Mouse (Mus musculus) heart, embryonic 13.5 days (tissue): ENCODE results near the gene Acmsd. TPM values are rescaled to one million over a fixed set of nuclear protein-coding genes. Genes with fewer than 3 reads are reported as not detected.
A peak's percentile ranks its signal among the peaks of the same experiment; 100 is the strongest.

ENCODE experiments used
- ATAC-seq: fragments of 200-750 bp; cut with Nextera tagmentation; 2 replicates; pipeline ENCODE4 v1.8.0; 2017; ENCODE audit warnings: moderate TSS enrichment; ENCODE audit not compliant: insufficient number of reproducible peaks, low FRiP score, low TSS enrichment; ENCODE audit errors: extremely low read depth
- H3K27ac ChIP-seq: fragments of 300-500 bp; sonication (generic); replicated peaks from 2 replicates; pipeline ENCODE4 v1.5.1; 2015; ENCODE audit warnings: moderate library complexity, mild to moderate bottlenecking, inconsistent platforms
- H3K27me3 ChIP-seq: fragments of 300-500 bp; sonication (generic); replicated peaks from 2 replicates; pipeline ENCODE4 v1.6.1; 2015; ENCODE audit warnings: mild to moderate bottlenecking, inconsistent platforms
- H3K36me3 ChIP-seq: fragments of 300-500 bp; sonication (generic); 2 replicates; pipeline ENCODE4 v1.6.1; 2015; ENCODE audit warnings: mild to moderate bottlenecking, inconsistent platforms
- H3K4me1 ChIP-seq: fragments of 300-500 bp; sonication (generic); 2 replicates; pipeline ENCODE4 v1.6.1; 2015; ENCODE audit warnings: inconsistent platforms
- H3K4me2 ChIP-seq: fragments of 300-500 bp; sonication (generic); 2 replicates; pipeline ENCODE4 v1.6.1; 2015; ENCODE audit warnings: inconsistent platforms, mild to moderate bottlenecking, moderate library complexity
- H3K4me3 ChIP-seq: fragments of 300-500 bp; sonication (generic); 2 replicates; pipeline ENCODE4 v1.5.1; 2015; ENCODE audit warnings: moderate library complexity, mild to moderate bottlenecking, inconsistent platforms
- H3K9ac ChIP-seq: fragments of 300-500 bp; sonication (generic); 2 replicates; pipeline ENCODE4 v1.6.1; 2015; ENCODE audit warnings: inconsistent platforms, mild to moderate bottlenecking, moderate library complexity
- H3K9me3 ChIP-seq: fragments of 300-500 bp; sonication (generic); 2 replicates; pipeline ENCODE4 v1.6.1; 2016; ENCODE audit warnings: inconsistent platforms
- WGBS: fragments of 180-500 bp; shearing (Covaris S2); methylation state at CpG from one replicate; pipeline ENCODE4 v1.1.7; 2015; ENCODE audit warnings: mixed read lengths; 5-methylcytosine and 5-hydroxymethylcytosine counted together
- polyA plus RNA-seq: library from polyadenylated mRNA; unstranded; fragments of >200 nt; fragmentation: Nextera tagmentation; extraction: Ambion mirVana; gene quantifications from 2 replicates; pipeline ENCODE4 v1.2.1, GENCODE M21; 2015

Acmsd gene
- polyA plus RNA-seq, 1 experiment from 2014 or later: 0.49 TPM

DNA sequence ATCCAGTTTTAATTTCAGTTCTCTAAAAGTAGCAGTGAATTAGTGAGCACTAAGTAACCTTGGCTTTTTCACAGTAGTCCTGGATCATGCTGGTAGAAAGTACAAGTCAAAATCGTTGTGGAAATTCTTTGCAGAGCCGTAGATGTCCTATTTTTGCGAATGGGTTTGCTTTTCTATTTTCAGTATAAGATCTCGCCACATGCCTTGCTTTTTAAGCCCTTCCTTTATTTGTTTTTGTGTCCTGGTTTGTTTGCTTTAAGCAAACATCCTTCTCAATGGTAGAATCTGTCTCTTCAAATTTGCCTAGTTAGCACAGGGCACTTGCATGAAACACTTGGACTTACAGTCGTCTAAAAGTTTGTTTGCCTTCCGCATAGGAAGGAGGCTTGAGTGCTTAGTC is 47.0 kb downstream of the Acmsd start:
- 38% methylated on average over 6 of the region's 6 CpGs for WGBS
- Histone ChIP-seq H3K4me1 (peaks cover 68% of the 10 kb centered on the region), H3K36me3 (peaks cover 23% of the 10 kb centered on the region), H3K9ac (peak overlapping the region; percentile 65), H3K27ac (no peak overlapping the region), H3K9me3 (no peaks in the 10 kb centered on the region), H3K27me3 (no peaks in the 10 kb centered on the region), H3K4me3 (peak overlapping the region; percentile 86), H3K4me2 (peak overlapping the region; percentile 92)
- no peak for ATAC-seq

DNA sequence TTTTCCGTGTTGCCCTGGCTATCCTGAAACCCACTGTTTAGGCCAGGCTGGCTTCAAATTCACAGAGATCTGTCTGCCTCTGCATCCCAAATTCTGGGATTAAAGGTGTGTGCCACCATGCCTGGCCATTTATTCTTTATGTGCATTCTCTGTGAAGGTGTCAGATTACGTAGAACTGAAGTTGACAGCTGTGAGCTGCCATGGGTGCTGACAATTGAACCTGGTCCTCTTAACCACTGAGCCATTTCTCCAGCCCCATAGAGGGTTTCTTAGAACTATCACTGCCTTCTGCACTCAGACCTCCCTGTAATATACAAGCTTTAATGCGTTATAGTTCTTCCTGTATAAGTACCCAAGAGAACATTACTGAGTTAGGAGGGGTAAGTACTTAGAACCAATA is 49.4 kb downstream of the Acmsd start:
- Histone ChIP-seq H3K27ac (no peak overlapping the region), H3K9ac (no peak overlapping the region), H3K9me3 (no peaks in the 10 kb centered on the region), H3K36me3 (peaks cover 22% of the 10 kb centered on the region), H3K4me2 (no peak overlapping the region), H3K4me3 (no peak overlapping the region), H3K4me1 (peaks cover 78% of the 10 kb centered on the region), H3K27me3 (no peaks in the 10 kb centered on the region)
- 82% methylated on average over 3 of the region's 3 CpGs for WGBS
- no peak for ATAC-seq

DNA sequence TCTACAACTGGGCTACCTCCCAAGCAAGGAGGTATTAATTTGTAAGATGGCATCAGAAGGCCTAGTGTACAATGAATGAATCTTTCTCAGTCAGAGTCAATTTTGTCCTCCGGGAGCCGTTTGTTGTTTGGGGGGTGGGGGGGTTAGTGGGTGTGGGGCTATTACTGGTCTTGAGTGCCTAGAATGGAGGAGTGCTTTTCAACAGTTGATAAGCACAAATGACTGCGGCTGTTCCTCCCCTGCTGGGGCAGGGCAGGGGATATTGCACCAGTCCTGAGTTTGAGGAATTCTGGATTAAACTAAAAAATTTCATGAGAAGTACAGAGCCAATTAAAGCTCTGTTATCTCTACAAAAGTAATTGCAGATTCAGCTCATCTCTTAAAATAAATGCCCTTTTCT is 50.9 kb downstream of the Acmsd start:
- 4% methylated on average over 3 of the region's 3 CpGs for WGBS
- ATAC-seq: no peak
- Histone ChIP-seq H3K27ac (peak overlapping the region; percentile 42), H3K9ac (peak overlapping the region; percentile 40; the same call in 1 of the 2 replicates), H3K4me3 (peak overlapping the region; percentile 7; the same call in 1 of the 2 replicates), H3K9me3 (no peaks in the 10 kb centered on the region), H3K4me2 (peak overlapping the region; percentile 54), H3K4me1 (peaks cover 88% of the 10 kb centered on the region), H3K36me3 (peaks cover 22% of the 10 kb centered on the region), H3K27me3 (no peaks in the 10 kb centered on the region)

DNA sequence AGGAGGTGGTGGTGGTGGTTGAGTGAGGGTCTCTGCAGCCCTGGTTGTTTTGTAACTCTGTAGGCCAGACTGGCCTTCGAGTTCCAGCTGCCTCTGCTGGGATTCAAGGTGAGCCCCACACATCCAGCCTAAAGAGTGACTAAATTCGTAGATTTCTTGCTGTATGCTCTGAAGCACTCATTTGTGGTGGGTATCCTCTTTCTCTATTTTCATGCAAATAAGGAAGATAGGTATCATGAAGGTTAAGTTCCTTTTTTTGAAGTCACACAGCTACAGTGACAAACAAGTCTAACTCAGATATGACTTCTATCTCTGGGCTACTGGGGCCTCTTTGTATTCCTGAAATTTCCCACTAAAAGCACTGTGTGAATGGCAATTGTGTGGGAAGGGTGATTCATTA is 51.6 kb downstream of the Acmsd start:
- peaks cover 88% of the 10 kb centered on the region for H3K4me1 ChIP-seq
- H3K27ac ChIP-seq: no peak overlapping the region
- H3K9me3 ChIP-seq: no peaks in the 10 kb centered on the region
- 44% methylated on average over 2 of the region's 2 CpGs for WGBS
- no peak overlapping the region for H3K4me3 ChIP-seq
- no peaks in the 10 kb centered on the region for H3K27me3 ChIP-seq
- H3K9ac ChIP-seq: 0 out of 2 replicates have a peak overlapping the region, but pooled peaks have one; percentile 37
- peak overlapping the region; percentile 4; the same call in 1 of the 2 replicates for H3K4me2 ChIP-seq
- no peak for ATAC-seq
- H3K36me3 ChIP-seq: peaks cover 22% of the 10 kb centered on the region

DNA sequence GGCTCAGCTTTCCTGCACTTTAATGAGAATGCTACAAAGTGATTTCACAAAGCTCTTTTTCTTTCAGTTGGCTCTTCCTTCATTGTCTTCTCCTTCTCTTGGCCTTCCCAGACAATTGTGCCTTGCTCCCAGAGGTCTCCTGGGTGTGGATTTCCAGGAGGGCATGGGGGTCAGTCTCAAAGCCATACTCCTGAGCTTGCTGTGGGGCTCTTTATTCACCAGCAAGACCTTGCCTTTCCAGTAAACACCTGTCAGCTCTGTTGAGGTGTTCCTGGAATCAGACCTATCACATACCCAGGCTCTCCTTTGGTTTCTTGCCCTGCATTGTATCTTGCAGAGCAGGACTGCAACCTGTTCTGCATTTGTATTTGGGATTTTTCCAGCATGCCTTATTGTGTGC is 54.6 kb downstream of the Acmsd start:
- Histone ChIP-seq H3K9ac (no peak overlapping the region), H3K9me3 (no peaks in the 10 kb centered on the region), H3K27ac (no peak overlapping the region), H3K27me3 (no peaks in the 10 kb centered on the region), H3K4me2 (no peak overlapping the region), H3K4me1 (peaks cover 89% of the 10 kb centered on the region), H3K36me3 (peaks cover 9% of the 10 kb centered on the region; the same call in 1 of the 2 replicates), H3K4me3 (no peak overlapping the region)
- no peak for ATAC-seq

DNA sequence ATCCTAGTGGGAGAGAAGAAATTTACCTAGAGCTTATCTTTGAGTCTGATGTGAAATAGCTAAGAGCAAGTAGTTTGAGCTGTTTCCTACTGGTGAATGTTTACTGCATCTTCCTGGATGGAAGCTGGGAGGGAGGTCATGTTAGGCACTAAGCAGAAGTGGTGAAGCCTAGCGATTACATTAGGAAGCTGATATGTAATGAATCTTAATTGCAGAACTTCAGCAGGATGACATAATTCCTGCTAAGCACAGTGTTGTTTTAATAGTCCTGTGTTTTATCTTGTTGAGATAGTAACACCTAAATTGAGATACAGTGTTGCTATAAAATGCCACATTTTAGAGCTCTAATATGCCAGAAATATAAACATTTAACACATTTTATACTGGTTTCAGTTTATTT is 56.7 kb downstream of the Acmsd start:
- Histone ChIP-seq H3K9ac (no peak overlapping the region), H3K27me3 (no peaks in the 10 kb centered on the region), H3K4me3 (no peak overlapping the region), H3K36me3 (0 out of 2 replicates have a peak, but pooled peaks cover 3% of the 10 kb centered on the region), H3K4me2 (no peak overlapping the region), H3K9me3 (no peaks in the 10 kb centered on the region), H3K27ac (no peak overlapping the region), H3K4me1 (peaks cover 91% of the 10 kb centered on the region)
- WGBS: 17% methylated on average over 1 of the region's 1 CpGs
- no peak for ATAC-seq

DNA sequence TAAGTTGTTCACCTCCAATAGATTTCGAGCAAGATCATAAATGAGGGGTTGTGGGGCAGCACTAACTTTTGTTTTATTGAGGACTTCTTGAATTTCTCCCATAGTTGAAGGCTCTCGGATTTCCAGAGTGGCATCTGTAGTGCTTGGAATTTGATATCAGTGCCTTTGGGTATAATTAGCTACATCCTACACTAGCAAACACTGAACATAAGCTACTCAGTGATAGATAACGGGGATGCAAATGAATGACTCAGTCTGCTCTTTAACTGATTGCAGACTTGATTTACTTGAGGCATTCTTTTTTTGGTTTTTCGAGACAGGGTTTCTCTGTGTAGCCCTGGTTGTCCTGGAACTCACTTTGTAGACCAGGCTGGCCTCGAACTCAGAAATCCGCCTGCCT is 59.7 kb downstream of the Acmsd start:
- no peak overlapping the region for H3K4me3 ChIP-seq
- no peak overlapping the region for H3K9ac ChIP-seq
- peaks cover 66% of the 10 kb centered on the region for H3K4me1 ChIP-seq
- peak overlapping the region; percentile 59 for H3K27ac ChIP-seq
- H3K27me3 ChIP-seq: no peaks in the 10 kb centered on the region
- 57% methylated on average over 6 of the region's 6 CpGs for WGBS
- H3K36me3 ChIP-seq: peaks cover 17% of the 10 kb centered on the region
- ATAC-seq: no peak
- peak overlapping the region; percentile 30 for H3K4me2 ChIP-seq
- H3K9me3 ChIP-seq: no peaks in the 10 kb centered on the region

DNA sequence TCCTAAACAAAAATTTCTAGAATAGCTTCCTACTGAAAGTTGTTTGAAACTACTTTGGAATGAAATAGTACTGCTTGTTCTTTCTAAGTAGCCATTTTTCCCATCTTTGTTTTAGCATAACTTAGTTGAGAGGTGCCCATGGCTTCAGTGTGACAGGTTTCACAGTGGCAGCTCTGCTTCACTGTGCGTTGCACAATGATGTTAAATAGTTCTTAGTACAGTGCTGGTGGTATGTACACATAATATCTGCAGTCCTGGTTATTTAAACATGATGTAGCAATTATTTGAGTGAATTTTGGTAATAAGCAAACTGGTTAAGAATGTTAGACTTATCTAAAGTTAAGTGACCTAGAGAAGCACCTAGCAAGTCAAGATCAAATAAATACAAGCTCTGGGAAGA is 64.2 kb downstream of the Acmsd start:
- Histone ChIP-seq H3K9me3 (no peaks in the 10 kb centered on the region), H3K36me3 (peaks cover 33% of the 10 kb centered on the region), H3K27me3 (no peaks in the 10 kb centered on the region), H3K4me3 (no peak overlapping the region), H3K27ac (no peak overlapping the region), H3K4me2 (no peak overlapping the region), H3K9ac (no peak overlapping the region), H3K4me1 (peaks cover 36% of the 10 kb centered on the region)
- WGBS: 86% methylated on average over 1 of the region's 1 CpGs
- no peak for ATAC-seq

DNA sequence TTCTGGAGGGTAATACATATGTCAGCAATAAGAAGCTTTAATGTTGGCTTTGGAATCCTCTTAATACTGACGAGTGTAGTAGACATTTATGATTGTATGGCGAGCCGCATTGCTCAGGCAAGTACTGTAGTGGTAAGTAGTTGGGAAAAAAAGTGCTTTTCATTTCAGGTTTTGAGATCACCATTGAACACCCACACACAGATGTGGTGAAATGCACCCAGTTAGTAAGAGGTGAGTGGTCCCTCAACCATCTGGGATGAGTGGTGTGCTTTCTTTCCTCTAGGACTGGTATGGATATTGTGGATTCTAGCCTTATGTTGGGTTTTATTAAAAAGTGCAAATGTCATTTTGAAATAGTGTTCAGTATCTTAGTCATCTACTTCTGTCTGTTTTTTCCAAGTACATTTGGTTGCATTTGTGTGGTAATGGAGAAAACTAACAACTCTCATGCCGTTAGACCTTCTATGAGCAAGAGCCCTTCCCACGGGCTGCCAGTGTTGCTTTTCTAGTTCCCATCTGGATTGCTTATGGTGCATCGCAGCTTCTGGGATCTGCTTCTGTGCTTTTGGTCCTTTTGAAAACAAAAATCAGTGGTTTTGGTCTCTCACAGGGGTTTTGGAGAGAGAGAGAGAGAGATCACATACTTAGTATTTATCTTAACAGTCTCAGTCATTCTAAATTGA is 66.0 kb downstream of the Acmsd start:
- Histone ChIP-seq H3K27ac (no peak overlapping the region), H3K4me2 (no peak overlapping the region), H3K27me3 (no peaks in the 10 kb centered on the region), H3K36me3 (peaks cover 47% of the 10 kb centered on the region), H3K4me1 (peaks cover 25% of the 10 kb centered on the region), H3K4me3 (no peak overlapping the region), H3K9me3 (no peaks in the 10 kb centered on the region), H3K9ac (no peak overlapping the region)
- no peak for ATAC-seq
- 92% methylated on average over 6 of the region's 6 CpGs for WGBS

DNA sequence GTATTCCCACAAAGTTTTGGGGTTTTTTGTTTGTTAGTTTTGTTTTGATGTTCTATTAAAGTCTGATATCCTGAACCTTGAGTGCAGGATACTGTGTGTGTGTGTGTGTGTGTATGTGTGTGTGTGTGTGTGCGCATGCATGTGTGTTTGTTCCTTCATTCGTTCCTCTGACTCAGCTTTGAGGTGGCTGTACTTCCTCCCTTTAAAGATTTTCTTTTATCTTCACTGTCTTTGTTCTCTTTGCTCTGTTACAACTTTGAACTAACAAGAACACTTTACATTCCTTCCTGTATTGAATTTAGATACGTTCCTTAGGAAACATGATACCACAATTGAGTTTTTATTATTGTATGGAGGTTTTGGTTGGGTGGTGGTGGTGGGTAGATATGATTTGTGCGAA is 67.1 kb downstream of the Acmsd start:
- Histone ChIP-seq H3K27ac (peak overlapping the region; percentile 42; the same call in 1 of the 2 replicates), H3K27me3 (no peaks in the 10 kb centered on the region), H3K36me3 (peaks cover 49% of the 10 kb centered on the region), H3K9me3 (no peaks in the 10 kb centered on the region), H3K4me3 (no peak overlapping the region), H3K9ac (no peak overlapping the region), H3K4me1 (peaks cover 17% of the 10 kb centered on the region), H3K4me2 (no peak overlapping the region)
- WGBS: 56% methylated on average over 4 of the region's 4 CpGs
- no peak for ATAC-seq

DNA sequence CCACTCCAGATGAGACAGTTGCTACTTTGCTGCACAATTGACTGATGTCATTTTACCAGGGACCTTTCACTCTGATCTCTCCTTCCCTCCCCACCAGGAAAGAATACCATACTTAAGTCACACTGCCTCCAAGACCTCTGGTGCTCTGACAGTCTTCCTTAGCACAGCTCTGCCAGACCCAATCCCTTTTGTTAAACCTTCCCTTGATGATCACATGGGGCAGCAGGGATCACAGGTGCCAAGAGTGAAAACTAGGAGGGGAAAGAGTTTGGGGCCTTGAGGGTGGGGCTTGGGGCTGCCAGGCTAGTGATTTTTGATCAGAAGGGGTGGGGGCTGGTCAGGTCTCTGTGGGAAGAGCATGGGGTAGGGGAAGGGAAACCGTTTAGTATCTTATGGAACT is 67.5 kb downstream of the Acmsd start:
- H3K9ac ChIP-seq: no peak overlapping the region
- no peak for ATAC-seq
- no peaks in the 10 kb centered on the region for H3K9me3 ChIP-seq
- 70% methylated on average over 1 of the region's 1 CpGs for WGBS
- no peak overlapping the region for H3K4me3 ChIP-seq
- H3K4me2 ChIP-seq: no peak overlapping the region
- no peaks in the 10 kb centered on the region for H3K27me3 ChIP-seq
- H3K27ac ChIP-seq: peak overlapping the region; percentile 42; the same call in 1 of the 2 replicates
- H3K4me1 ChIP-seq: peaks cover 17% of the 10 kb centered on the region
- peaks cover 50% of the 10 kb centered on the region for H3K36me3 ChIP-seq

DNA sequence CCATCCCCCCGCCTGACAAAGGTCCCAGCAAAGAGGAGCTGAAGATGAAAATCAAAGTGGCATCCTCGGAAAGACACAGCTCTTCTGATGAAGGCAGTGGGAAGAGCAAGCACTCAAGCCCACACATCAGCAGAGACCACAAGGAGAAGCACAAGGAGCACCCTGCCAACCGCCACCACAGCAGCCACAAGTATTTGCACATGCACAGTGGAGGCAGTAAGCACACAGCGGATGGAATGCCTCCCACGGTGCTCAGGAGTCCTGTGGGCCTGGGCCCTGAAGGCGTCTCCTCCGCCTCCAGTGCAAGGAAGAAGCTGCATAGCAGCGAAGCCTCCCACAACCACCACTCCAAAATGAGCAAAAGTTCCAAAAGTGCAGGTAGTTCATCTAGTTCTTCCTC is 73.7 kb downstream of the Acmsd start:
- WGBS: 83% methylated on average over 8 of the region's 8 CpGs
- H3K4me1 ChIP-seq: peaks cover 9% of the 10 kb centered on the region
- H3K9ac ChIP-seq: no peak overlapping the region
- ATAC-seq: no peak
- H3K4me2 ChIP-seq: no peak overlapping the region
- peaks cover 74% of the 10 kb centered on the region for H3K36me3 ChIP-seq
- H3K27me3 ChIP-seq: no peaks in the 10 kb centered on the region
- H3K9me3 ChIP-seq: no peaks in the 10 kb centered on the region
- no peak overlapping the region for H3K27ac ChIP-seq
- H3K4me3 ChIP-seq: no peak overlapping the region
